Mouse (Mus musculus) forebrain, embryonic 10.5 days (tissue): ENCODE measurements around the gene Esp31. TPM values are rescaled to one million over a fixed set of nuclear protein-coding genes. Genes with fewer than 3 reads are reported as not detected.

Experiments
- DNase-seq: peaks from one replicate; pipeline ENCODE4 v3.0.0-alpha.2; 2017; ENCODE audit warnings: low spot score; ENCODE audit errors: extremely low spot score
- H3K27ac ChIP-seq: fragments of 300-500 bp; sonication (generic); 2 replicates; pipeline ENCODE4 v1.5.1; 2016; ENCODE audit warnings: mild to moderate bottlenecking
- H3K27me3 ChIP-seq: fragments of 300-500 bp; sonication (generic); 2 replicates; pipeline ENCODE4 v1.6.1; 2016; ENCODE audit warnings: mild to moderate bottlenecking; ENCODE audit not compliant: poor library complexity, severe bottlenecking
- H3K36me3 ChIP-seq: fragments of 300-500 bp; sonication (generic); replicated peaks from 2 replicates; pipeline ENCODE4 v1.6.1; 2016; ENCODE audit warnings: mild to moderate bottlenecking, moderate library complexity
- H3K4me1 ChIP-seq: fragments of 300-500 bp; sonication (generic); 2 replicates; pipeline ENCODE4 v1.6.1; 2016
- H3K4me3 ChIP-seq: fragments of 300-500 bp; sonication (generic); 2 replicates; pipeline ENCODE4 v1.5.1; 2016; ENCODE audit warnings: mild to moderate bottlenecking, moderate library complexity
- H3K9me3 ChIP-seq: fragments of 300-500 bp; sonication (generic); 2 replicates; pipeline ENCODE4 v1.6.1; 2016; ENCODE audit warnings: mild to moderate bottlenecking, moderate library complexity
- WGBS: fragments of 180-500 bp; shearing (Covaris S2); methylation state at CpG from one replicate; pipeline ENCODE4 v1.1.7; 2016; 5-methylcytosine and 5-hydroxymethylcytosine counted together
- polyA plus RNA-seq: library from polyadenylated mRNA; unstranded; fragments of >200 nt; fragmentation: Nextera tagmentation; extraction: Ambion mirVana; gene quantifications from 2 replicates; pipeline ENCODE4 v1.2.1, GENCODE M21; 2016

Gene Esp31
- polyA plus RNA-seq: not detected in 2 replicates

- H3K27ac ChIP-seq: no peak within 1 kb of the TSS
- no peak for DNase-seq
- H3K4me3 ChIP-seq: no peak within 1 kb of the TSS
- no peaks in the 10 kb centered on the region for H3K4me1 ChIP-seq
- H3K9me3 ChIP-seq: peaks cover 22% of the 10 kb centered on the region; the same call in 1 of the 2 replicates
- H3K27me3 ChIP-seq: no peaks in the 10 kb centered on the region
- H3K36me3 ChIP-seq: no peaks in the 10 kb centered on the region
- 85% methylated on average over 2 of the region's 2 CpGs for WGBS
Measured at GRCm38 (mm10) chr17:38639147-38639546, at the start of gene Esp31. Esp31 (plus strand) TSS chr17:38639447.

Other genes with a start within 250 kb of the Esp31 start
- not detected in 2 replicates for gene Esp36, start 219.3 kb upstream of the Esp31 start, polyA plus RNA-seq
- gene Esp34, start 85.3 kb upstream of the Esp31 start, polyA plus RNA-seq: not detected in 2 replicates